Mouse (Mus musculus) skeletal muscle tissue, adult 2 months (tissue): ENCODE measurements around the gene Rph3al.

Source experiments
- DNase-seq: peaks from one replicate; pipeline ENCODE4 v3.0.0-alpha.2; 2012; ENCODE audit warnings: low read depth, low spot score

Gene Rph3al

DNA sequence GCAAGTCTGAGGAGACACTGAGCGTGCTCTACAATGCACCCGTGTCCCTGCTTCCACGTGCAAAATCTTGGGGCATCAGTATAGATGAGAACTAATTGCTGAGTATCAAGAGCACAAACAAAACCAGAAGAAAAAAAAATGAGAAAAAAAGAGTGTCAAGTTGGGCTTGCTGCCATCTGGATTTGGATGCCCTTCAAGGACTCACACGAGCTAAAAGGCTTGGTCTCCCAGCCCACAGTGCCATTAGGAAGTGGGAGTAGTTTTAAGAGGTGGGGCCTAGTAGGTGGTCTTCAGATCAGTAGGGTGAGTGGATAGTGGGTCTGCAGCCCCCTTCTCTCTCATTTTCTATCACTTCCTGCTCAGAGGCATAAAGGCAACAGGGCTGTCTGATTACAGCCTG is 75.8 kb downstream of the Rph3al start:
- DNase-seq = no peak

DNA sequence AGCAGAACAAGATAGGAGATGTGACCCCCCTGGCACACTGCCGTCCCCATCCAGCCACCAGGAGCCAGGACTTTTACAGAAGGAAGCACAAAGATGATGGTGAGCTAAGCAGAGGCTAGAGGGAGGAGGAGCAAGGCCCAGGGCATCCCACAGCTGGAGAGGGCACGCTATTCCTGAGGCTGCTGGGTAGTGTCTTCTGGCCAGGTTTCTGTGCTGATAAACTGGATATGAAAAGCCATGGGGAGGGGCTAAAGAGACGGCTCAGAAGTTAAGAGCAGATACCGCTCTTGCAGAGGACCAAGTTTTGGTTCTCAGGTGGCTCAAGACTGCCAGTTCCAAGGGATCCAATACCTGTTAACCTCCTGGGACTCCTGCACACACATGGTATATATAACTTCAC is 76.6 kb downstream of the Rph3al start:
- no peak for DNase-seq

DNA sequence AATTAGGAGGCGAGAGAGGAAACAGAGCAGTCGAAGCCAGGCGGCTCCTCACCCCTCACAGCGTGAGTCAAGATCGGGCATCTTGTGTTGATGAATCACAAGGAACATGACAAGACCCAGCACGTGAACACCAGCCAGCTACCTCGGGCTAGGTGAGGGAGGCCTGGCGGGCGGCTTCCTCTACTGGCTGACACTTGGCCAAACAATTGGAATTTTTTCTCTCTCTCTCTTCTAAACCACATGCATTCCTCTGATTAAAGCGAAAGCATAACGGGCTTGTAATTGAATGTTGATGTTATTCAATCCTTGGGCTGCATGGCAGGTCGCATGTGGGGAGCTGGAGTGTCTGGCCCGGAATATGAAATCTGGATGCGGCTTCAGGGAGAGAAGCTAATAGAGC is 77.0 kb downstream of the Rph3al start:
- no peak for DNase-seq

DNA sequence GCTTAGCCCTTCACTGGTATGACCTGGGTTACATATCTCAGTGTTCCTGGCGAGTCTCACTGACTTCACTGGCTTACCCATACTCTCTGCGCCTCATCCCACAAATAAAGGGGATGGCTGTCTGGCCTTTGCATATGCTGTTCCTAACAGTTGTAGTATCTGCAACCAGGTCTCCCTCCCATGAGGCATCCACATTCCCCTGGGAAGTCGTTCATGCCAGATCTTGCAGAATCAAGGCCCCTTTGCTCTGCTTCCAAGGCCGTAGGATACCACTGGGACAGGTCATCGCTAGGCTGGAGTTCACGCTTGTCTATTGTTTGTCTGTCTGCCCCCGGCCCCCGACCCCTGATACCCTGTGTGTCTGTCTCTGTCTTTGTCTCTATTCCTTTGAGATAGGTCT is 78.8 kb downstream of the Rph3al start:
- no peak for DNase-seq

DNA sequence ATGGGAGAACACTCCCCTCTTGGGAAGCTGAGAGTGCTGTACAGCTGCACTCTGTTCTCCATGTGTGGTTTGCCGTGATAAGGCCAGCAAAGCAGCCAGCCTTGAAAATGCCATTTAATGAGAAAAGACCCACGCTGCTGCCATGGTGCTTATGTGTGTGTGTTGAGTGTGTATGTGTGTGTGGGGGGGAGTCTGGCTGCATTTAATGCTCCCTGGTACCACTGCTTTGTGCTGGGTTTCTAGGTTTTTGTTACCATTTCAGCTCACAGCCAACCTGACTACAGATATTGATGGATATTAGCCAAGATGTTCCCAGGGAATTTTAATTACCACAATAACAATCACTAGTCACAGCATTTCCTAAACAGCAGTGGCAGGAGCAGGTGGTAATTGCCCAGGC is 79.3 kb downstream of the Rph3al start:
- no peak for DNase-seq

DNA sequence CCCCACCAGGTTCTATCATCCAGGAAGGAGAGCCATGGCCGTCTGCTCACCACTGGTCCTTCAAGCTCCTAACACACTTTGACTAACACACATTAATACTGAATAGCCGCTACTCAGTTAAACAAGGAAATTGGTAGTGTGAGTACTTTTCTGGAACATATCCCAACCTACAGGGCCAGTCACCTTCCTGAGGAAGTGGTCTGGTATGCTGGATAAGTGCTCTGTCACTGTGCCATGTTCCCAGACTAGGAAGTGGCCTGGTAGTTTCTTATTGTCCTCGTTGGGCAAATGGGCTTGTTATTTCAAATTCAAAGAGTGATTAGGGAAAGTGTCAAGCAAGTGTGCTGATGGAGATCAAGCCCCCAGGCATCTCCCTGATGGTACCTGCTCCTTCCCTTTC is 80.4 kb downstream of the Rph3al start:
- no peak for DNase-seq

DNA sequence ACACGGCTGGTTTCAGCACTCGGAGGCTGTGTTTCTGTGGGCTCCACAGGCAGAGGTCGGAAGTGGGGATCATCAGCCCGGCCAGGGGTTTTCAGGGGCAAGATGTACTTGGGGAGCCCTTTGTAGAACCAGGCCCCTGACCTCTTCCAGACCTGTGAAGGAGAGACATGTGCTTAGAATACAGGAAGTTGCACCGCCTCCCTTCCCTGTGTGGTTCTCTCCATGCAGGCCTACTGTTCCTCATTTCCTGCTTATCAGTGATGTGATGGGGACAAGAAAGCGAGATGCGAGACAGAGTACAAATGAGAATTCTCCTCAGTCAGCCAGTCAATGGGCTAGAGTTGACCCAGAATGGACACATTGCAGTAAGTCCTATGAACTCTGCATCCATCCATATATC is 83.9 kb downstream of the Rph3al start:
- no peak for DNase-seq

DNA sequence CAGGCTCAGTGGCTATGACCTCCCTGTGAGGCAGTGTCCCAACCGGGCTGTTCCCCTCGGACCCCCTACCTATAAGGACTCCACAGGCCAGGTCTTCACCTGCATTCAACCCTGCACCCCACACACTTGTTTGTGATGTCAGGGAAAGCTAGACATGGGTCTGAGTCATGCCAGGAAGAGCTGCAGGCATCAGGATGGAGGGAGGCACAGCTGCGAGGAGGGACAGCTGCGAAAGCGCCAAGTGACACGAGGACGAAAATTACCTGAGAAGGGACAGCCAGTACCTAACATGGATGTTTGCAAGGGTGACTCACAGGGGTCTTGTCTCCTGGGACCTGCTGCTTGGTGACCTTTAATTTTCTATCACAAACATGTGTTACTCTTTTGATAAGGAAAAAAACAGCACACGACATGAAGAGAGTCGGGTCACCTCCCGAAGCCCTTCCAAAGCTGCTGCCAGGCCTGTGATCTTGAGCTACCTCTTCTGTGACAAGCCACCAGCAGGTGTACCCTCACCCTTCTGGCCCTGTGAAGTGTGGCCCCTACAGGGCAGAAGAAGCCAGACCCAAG is 85.1 kb downstream of the Rph3al start:
- DNase-seq = no peak

DNA sequence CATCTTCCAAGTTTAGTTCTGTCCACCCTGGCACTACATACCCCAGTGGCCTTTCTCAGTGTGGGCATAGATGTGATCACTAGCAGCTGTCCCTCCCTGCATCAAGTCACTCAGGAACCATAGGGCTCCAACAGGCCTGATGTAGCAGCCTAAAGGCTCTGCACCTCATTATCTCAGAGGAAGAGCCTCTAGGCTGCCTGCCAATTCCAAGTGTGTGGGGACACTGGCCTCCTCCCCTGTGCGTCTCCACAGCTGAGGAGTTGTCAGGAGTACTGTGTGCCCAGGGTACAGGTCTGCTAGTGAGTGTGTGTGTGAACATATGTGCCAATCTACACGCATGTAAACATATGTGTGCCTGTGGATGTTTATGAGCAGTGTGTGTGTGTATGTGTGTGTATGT is 85.7 kb downstream of the Rph3al start:
- DNase-seq = peak; percentile 34

DNA sequence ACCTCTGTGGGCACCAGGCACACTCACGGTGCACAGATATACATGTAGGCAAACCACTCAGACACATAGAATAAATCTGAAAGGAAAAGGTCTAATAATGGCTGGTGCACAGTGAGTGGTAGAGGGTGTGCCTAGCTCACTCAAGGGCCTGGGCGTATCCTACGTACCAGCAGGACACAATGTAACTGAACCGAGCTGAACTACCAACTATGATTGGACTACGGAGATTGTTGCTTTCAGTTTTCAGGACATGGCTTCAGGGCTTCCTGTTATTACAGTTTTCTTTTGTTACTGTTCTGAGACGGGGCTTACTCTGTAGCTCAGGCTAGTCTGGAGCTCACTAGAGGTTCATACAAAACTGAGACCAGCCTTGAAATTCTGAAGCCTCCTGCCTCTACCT is 88.7 kb downstream of the Rph3al start:
- no peak for DNase-seq

DNA sequence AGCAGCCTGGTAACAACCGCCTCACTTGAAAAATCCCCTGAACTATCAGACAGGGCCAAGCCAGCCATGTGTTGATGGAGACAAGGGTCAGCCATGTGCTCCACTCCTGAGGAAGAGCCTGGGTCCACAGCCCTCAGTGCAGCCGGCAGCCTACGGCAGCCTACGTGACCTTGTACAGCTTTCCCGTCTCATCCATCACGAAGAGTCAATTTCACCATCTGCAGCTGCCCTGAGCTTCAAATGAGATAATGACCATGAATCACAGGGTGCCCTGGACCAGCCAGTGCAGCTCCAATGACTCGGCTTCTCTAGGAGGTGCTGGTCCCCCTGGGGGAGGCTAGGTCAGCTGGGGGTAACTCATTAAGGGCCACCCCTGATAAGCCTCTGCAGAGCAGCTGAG is 91.6 kb downstream of the Rph3al start:
- no peak for DNase-seq

DNA sequence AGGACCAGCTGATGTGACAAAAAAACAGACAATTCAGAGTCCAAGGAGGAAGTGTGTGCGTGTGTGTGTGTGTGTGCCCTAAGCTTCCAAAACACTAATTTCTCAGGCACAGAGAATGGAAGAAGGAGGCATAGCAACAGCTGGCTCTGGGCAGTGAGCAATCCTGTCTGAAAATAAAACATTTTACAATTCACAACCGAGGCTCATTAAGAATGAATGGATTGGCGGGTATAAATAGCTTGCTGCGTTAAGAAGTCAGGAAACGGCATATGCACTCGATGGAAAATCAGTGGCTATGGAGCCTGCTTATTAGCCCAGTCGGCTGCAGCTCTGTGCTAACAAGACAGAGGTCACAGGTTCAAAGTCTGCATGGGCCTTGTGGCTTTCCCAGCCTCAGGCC is 92.6 kb downstream of the Rph3al start:
- DNase-seq = no peak

DNA sequence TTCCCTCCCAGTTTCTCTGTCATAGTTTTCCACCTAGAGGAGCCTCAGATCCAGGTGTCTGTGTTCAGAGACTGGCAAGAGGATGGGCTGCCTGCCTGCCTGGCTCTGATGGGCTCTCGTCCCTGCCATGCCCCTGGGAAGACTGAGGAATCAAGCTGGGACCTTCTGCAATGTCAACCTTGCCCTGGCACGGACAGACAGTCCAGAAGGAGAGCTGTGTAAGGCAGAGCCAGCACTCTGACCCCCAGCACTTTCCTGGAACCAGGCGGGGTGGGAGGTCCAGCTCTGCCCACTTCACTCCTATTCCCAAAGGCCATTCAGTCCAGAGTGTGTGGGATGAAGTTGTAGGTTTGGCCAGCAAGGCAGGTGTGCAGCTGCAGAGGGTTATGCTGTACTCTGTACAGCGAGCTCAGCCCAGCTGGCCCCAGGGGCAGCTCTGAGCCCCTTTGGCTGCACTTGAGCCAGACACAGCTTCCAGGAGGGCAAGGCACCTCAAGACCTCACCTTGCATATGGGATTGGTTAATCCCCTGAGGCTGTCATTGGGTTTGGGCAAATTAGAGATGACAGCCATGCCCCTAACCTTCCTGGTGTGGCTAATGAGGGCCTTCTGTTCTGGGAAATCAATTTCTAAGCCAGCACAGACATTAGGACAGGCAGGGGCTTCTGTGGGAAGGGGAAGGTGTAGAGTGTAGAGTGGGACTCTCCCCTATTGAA is 95.2 kb downstream of the Rph3al start:
- DNase-seq = no peak

DNA sequence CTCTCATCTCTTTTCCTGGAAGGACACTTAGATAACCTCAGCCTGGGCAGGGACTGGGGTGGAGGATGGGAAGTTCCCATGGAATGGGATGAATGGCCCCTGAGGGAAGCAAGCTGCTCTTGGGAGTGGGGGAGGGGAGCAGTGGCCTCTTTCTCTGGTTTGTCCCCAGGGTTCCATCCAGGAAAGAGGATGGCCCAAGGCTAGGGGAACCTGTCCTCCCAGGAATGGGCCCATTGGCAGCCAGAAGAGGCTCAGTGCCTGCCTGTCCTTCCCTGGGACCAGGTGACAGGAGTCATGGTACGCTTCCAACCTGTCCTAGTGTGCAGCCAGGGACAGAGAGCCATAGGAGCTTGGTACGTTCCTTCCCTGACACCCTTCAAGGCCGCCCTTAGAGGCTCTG is 96.7 kb downstream of the Rph3al start:
- no peak for DNase-seq

DNA sequence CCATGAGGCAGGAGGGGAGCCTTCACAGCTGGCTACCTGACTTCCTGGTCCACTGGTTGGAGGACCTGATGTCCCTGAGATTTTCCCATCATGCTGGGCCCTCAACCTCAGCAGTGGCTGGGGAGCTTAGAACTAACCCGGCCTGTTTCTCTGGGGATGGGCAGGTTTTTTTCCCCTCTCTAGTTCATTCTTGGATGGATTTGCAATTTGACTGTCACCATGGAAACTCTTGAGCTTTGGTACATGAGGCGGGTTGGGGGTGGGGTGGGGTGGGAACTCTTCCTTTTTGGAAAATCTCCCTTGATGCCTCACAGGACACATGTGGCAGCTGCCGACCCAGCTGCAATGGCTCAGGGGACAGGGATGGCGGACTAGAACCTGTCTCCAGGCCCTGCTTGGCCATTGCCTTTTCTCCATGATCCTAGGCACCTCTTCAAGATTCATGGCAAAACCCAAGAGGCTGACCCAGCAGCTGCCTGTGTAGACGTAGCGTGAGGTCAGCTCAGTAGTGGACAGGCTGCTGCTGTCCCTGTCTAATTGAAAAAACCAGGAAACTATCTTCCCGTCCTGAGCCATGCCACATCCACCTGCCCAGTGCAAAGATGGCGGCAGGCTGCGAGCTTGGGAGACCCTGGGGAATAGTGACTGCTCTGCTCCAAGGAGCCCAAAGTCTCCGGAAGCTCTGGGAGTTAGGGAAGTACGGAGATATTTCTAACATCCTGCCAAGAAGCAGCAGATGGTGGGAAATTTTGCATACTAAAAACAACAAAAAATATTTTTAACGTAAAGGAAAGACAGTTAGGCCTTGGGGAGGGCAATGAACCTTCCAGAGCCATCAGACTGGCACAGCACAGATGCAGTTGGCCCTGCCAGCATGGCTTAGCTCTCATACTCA is 98.4 kb downstream of the Rph3al start:
- DNase-seq = no peak

DNA sequence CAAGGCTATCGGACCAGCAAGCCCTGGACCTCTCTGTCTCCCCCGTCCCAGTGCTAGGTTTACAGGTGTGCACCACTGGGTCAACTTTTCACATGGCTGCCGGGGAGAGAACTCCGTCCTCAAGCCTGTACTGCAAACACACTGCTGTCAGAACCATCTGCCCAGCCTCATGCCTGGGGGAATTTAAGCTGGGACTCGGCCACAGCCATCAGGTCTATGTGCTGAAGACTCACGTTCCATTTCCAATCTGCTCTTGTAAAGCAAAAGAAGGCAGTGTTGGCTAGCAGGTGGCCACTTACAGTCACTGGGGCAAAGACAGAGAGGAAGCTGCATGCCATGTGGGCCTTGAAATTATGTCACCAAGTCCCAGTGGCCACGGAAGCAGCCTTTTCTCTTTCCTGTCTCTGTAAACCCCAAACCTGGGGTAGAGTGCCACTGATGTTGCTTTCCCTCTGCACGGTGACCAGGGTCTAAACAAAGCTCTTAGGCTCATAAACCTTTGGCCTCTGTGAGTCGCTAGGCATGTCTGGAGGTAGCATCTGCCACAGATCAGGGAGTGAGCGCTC is 99.3 kb downstream of the Rph3al start:
- no peak for DNase-seq

DNA sequence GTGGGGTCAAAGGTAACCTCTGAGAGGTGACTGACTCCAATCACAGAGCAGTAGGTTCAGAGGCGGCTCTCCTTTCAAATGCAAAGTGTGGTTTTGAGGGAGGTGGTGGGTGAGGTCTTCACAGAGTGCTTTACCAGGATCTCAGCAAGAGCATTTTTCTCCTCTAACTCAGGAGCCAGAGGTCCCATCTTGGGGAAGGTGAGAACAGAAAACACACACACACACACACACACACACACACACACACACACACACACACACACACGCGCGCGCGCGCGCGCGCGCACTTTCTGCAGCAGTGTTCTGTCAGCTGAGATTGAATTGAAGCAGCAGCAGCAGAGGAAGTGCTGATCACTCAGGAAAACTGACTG is 102.0 kb downstream of the Rph3al start:
- DNase-seq = no peak

DNA sequence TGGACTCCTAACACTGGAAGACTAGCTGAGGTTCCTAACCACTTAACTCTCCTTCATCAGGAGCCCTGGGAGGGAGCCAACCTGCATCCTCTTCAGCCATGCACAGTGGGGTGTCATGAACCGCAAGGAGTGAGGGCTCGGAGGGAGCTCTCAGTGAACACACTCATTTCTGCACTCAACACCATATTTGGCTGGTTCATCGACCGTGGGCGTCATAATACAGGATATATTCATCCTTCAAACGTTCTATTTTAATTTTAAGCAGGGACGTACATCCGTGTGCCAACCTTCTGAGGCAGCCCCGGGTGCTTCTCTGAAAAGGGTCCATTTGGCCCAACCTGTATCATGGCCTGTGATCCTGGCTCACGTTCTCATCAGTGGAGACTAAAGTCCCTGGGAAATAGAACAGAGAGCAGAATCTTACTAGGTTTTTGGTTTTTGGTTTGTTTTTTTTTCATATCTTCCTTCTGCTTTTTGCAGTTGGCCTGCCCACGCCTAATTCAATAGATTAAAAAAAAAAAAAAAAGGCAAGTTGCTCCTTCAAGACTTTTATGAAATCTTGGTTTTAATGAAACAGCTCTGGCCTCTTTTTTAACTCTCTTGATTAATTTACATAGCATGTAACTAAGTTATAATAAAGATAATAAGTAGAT is 102.5 kb downstream of the Rph3al start:
- DNase-seq = no peak

DNA sequence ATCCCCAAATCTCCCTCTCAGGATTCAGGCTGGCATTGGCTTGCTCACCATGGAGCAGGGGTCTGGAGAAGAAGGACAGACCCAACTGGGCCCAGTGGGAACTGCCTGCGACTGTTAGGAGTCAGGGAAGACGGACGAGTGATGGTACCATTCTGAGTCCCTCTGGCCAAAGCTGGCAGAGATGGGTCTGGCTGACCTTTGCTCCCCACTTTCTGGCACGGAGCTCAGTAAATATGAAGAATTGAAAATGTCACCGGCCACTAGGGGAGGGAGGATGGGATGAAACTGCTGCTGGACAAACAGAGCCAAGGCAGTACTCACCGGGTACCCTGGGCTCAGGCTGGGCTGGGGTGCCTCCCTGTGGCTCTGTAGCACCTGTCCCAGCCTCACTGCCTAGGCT is 105.1 kb downstream of the Rph3al start:
- DNase-seq = no peak

DNA sequence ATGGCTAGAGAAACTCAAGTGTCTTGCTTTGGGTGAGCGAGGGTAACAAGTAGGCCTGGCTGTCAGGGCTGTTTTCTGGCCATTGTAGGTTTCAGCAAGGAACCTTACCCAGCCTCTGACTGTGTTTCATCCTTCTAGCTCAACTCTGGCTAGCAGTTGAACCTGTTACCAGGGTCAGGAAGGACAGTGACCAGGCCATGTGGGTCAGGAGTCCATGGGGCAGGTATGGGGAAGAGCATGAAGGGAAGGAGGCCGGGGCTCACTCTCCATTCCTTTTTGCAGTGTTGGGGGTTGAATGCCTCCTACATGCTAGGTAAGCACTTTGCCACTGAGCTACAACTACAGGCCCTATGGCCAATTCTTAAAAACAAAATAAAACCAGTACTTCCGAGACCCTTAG is 107.8 kb downstream of the Rph3al start:
- DNase-seq = no peak

DNA sequence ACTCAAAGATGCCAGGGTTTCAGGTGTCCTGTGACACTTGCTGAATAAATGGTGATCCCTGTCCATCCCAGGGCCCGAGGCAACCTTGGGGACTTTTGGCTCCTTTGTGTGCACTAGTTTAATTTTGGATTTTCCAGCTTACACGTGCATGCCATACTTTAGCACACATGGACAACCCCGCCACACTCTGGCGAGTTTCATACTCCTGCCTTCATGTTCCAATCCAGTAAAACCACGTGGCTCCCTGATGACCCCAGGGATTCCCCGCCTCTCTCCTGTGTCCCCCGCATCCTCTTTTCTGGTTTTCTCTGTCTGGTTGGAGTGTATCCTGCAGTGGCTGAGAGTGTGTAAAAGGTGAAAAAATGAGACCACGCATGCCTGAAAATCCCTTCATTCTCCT is 110.8 kb downstream of the Rph3al start:
- no peak for DNase-seq

DNA sequence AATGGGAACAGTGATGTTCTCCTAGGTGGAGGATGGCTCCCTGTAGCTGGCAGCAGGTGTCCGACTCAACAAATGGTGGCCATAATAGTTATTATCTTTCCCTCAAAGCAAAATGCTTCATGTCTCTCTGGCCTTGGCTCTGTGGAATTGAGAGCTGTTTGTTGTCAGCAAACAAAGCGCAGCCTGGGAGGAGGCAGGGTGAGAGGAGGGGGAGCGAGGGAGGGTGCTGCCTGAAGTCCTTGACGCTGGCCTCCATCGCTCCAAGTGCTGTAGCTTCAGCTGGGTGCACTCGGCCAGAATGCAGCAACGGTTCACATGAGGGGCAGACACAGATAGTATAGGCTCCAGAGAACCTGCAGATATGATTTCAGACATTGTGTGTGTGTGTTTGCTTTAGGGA is 114.7 kb downstream of the Rph3al start:
- DNase-seq = no peak
